Mouse (Mus musculus): ENCODE data around the gene Plbd2.

- TF ChIP-seq MYOD1 (IDR thresholded peaks at IDR 0.05; ENCODE audit: control insufficient read depth, insufficient read length, low read depth) (no peak), USF1 (IDR thresholded peaks at IDR 0.05; ENCODE audit: low read depth) (no peak), CTCF (IDR thresholded peaks at IDR 0.05; ENCODE audit: control insufficient read depth, insufficient read depth, insufficient read length) (no peak), MYOG (IDR thresholded peaks at IDR 0.05; ENCODE audit: control insufficient read depth, extremely low read depth, insufficient read length) (no peak)
Measured at GRCm38 (mm10) chr5:120502147-120502621, 1.2 kb downstream of the Plbd2 start.

All from C2C12 (cell line).